Mouse (Mus musculus) megakaryocyte, embryonic 14.5 days (primary cell): ENCODE data around the gene Ift172. TPM values are rescaled to one million over a fixed set of nuclear protein-coding genes. Genes with fewer than 3 reads are reported as not detected.

Source experiments
- H3K27me3 ChIP-seq: replicated peaks from 2 replicates; pipeline ENCODE3; 2012; ENCODE audit warnings: inconsistent platforms
- H3K36me3 ChIP-seq: replicated peaks from 2 replicates; pipeline ENCODE3; 2012; ENCODE audit warnings: low read length, inconsistent platforms, mixed read lengths
- H3K4me1 ChIP-seq: 2 replicates; pipeline ENCODE4 v1.6.1; 2012; ENCODE audit warnings: inconsistent platforms
- H3K4me3 ChIP-seq: replicated peaks from 2 replicates; pipeline ENCODE3; 2012; ENCODE audit warnings: moderate library complexity, mild to moderate bottlenecking, inconsistent platforms
- H3K9me3 ChIP-seq: 2 replicates; pipeline ENCODE4 v1.6.1; 2012; ENCODE audit warnings: inconsistent platforms
- FLI1 ChIP-seq: IDR thresholded peaks from 2 replicates; pipeline ENCODE4 v1.6.1; 2012; ENCODE audit warnings: low read length, inconsistent platforms, mixed read lengths
- GATA1 ChIP-seq: IDR thresholded peaks from 3 replicates; pipeline ENCODE4 v1.6.1; 2012; ENCODE audit warnings: mixed read lengths, low read length, inconsistent platforms, borderline replicate concordance
- polyA plus RNA-seq: library from polyadenylated mRNA; stranded (reverse); fragments of >175 nt; gene quantifications from 2 replicates; pipeline ENCODE4 v1.2.3, GENCODE M21; 2012; ENCODE audit warnings: low replicate concordance; ENCODE audit not compliant: insufficient read depth

The Ift172 gene
- polyA plus RNA-seq, 1 experiment = 19.3 TPM

DNA sequence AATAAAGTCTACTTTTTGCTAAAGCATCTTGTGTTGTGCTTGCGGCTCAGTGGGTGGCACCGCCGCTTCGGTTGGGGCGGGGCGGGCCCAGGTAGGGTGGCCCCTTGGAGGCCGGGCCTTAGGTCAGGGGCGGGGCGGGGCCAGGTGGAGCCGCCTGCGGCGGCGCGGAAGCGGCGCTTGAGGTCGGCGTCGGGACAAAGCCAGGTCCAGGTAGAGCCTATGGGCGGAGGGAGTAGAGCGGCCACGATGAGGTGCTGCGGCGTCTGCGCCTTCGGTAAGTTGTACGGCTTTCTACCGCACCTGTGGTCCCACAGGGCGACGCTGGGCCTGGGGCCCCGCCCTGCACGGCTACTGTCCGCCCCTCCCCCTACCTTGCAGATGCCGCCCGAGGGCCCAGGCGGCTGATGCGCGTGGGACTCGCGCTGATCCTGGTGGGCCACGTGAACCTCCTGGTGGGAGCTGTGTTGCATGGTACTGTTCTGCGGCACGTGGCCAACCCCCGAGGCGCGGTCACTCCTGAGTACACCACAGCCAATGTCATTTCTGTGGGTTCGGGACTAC, 39.3 kb downstream of the Ift172 start, which contains the start of gene Krtcap3:
Gene Krtcap3 (plus strand): TSS at position 151 of the 561 bp plus-strand sequence.
- Histone ChIP-seq H3K4me1 (peaks cover 39% of the 10 kb centered on the region), H3K27me3 (no peaks in the 10 kb centered on the region), H3K4me3 (peak within 1 kb of the TSS; percentile 10), H3K9me3 (no peaks in the 10 kb centered on the region), H3K36me3 (peaks cover 98% of the 10 kb centered on the region)
- TF ChIP-seq GATA1 (no peak), FLI1 (no peak)

DNA sequence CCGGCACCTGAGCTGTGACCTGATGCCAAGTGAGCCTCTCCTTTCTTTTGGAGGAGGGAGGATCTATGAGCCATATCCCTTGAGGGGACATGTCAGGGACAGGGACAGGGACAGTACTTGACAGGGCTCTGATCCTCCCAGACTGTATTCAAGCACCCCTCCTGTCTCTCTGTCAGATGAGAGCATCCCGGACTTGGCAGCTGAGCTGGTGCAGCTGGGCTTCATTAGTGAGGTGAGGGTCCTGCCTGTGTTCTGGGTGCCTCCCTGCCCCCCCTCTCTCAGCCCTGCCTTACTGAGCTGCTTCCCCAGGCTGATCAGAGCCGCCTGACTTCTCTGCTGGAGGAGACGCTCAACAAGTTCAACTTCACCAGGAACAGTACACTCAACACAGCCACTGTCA, 40.2 kb downstream of the Ift172 start:
- Histone ChIP-seq H3K4me1 (peaks cover 44% of the 10 kb centered on the region), H3K27me3 (no peaks in the 10 kb centered on the region), H3K9me3 (no peaks in the 10 kb centered on the region), H3K4me3 (no peak overlapping the region), H3K36me3 (peaks cover 99% of the 10 kb centered on the region)
- TF ChIP-seq FLI1 (no peak), GATA1 (no peak)

DNA sequence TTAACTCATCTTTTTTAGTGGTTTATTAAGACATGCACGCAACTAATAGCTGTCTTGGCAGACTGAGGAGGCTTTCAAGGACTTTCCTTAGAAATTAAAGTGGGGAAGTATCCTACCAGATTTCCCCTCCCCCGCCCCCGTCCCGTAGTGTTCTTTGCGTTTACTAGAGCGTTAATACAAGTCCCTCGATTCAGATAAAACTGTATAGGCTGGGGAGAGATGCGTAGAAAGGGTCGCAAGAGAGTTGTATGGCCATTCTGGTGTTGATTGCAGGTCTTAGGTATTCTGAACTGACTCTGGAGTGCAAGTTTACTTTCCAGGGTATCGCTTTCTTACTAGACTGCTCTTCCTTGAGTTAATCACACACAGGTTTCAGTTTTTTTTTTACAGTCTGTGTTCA, 48.7 kb downstream of the Ift172 start:
- TF ChIP-seq FLI1 (no peak), GATA1 (no peak)
- Histone ChIP-seq H3K4me1 (peaks cover 38% of the 10 kb centered on the region), H3K27me3 (peaks cover 1% of the 10 kb centered on the region), H3K4me3 (peak overlapping the region; percentile 95), H3K9me3 (peaks cover 2% of the 10 kb centered on the region), H3K36me3 (peaks cover 43% of the 10 kb centered on the region)

DNA sequence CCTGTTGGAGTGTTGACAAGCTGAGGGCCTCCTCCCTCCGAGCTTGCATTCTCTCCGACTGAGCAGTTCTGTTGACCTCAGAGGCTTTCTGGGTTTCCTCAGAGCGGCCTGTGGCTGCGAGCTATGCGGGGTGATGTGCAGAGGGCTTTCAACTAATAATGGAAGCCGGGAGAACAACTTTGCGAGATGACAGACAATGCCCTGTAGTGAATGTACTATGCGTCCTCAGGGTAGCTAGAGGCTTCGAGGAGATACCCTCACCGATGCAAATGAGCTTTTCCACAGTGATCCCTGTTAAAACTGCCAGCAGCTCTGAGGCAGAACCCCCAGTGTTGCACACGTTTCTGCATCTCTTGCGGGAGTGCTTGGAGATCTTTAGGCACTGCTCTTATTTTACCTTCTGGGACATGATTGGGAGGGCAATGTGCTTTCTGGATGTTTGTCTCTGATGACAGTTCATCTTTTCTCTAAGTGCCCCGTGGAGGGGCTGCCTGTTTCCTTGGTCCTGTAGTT, 49.3 kb downstream of the Ift172 start:
- H3K4me1 ChIP-seq = peaks cover 38% of the 10 kb centered on the region
- peaks cover 4% of the 10 kb centered on the region for H3K9me3 ChIP-seq
- peak overlapping the region; percentile 95 for H3K4me3 ChIP-seq
- TF ChIP-seq FLI1 = no peak
- no peak for TF ChIP-seq GATA1
- peaks cover 2% of the 10 kb centered on the region for H3K27me3 ChIP-seq
- peaks cover 37% of the 10 kb centered on the region for H3K36me3 ChIP-seq

GRCm38 (mm10) chr5:31240637-31241521, 50.0 kb downstream of the Ift172 start, which contains the start of the genes Nrbp1 and Gm9970:
Gene Nrbp1 (plus strand): TSS chr5:31240864.
Gene Gm9970 (minus strand): TSS chr5:31241232.
- H3K36me3 ChIP-seq = peaks cover 30% of the 10 kb centered on the region
- TF ChIP-seq GATA1 (no peak), FLI1 (no peak)

GRCm38 (mm10) chr5:31226641-31227040, 64.3 kb downstream of the Ift172 start:
- no peaks in the 10 kb centered on the region for H3K36me3 ChIP-seq
- peaks cover 14% of the 10 kb centered on the region for H3K4me1 ChIP-seq
- peaks cover 2% of the 10 kb centered on the region for H3K27me3 ChIP-seq
- no peak for TF ChIP-seq FLI1
- no peak for TF ChIP-seq GATA1
- H3K9me3 ChIP-seq = no peaks in the 10 kb centered on the region
- H3K4me3 ChIP-seq = no peak overlapping the region

More at GRCm38 (mm10) chr5:31240637-31241521, 50.0 kb downstream of the Ift172 start, which contains the start of the genes Nrbp1 and Gm9970:
- peaks cover 4% of the 10 kb centered on the region for H3K27me3 ChIP-seq
- H3K4me3 ChIP-seq = peak within 1 kb of the TSS; percentile 95
- peaks cover 33% of the 10 kb centered on the region for H3K4me1 ChIP-seq
- peaks cover 8% of the 10 kb centered on the region for H3K9me3 ChIP-seq

GRCm38 (mm10) chr5:31222696-31223095, 68.2 kb downstream of the Ift172 start:
- TF ChIP-seq GATA1 = no peak
- no peak for TF ChIP-seq FLI1
- Histone ChIP-seq H3K4me3 (no peak overlapping the region), H3K36me3 (no peaks in the 10 kb centered on the region), H3K27me3 (no peaks in the 10 kb centered on the region), H3K4me1 (peaks cover 17% of the 10 kb centered on the region), H3K9me3 (no peaks in the 10 kb centered on the region)

DNA sequence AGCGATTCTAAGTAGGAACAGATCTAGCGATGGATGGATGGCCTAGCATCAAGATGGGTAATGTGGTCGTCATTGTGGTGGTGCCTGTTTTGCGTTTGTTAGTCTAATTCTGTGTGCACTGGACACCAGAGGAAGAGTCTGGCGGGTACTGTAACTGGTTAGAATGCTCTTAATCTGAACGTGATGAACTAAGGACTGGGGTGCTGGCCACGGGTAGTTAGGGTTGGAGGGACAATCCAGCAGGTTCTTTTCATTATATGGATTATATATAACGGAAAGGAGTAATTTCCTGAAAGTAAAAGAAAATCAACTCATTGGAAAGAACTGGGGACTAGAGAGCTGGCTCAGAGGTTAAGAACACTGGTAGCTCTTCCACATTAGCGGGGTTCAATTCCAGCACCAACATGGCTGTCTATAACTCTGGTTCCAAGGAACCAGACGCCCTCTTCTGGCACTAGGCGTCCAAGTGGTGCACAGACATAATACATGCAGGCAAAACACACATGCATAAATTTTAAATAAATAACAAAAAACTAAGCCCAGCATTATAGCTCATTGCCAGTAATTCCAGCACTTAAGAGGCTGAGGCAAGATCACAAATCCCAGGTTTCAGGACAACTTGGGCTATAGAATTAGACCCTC, 69.5 kb downstream of the Ift172 start:
- Histone ChIP-seq H3K9me3 (no peaks in the 10 kb centered on the region), H3K36me3 (no peaks in the 10 kb centered on the region), H3K4me3 (peak overlapping the region; percentile 99), H3K27me3 (no peaks in the 10 kb centered on the region), H3K4me1 (peaks cover 23% of the 10 kb centered on the region)
- TF ChIP-seq GATA1 (no peak), FLI1 (no peak)

- no peaks in the 10 kb centered on the region for H3K27me3 ChIP-seq
- H3K4me3 ChIP-seq = peak within 1 kb of the TSS; percentile 99
- H3K9me3 ChIP-seq = no peaks in the 10 kb centered on the region
- H3K36me3 ChIP-seq = peaks cover 6% of the 10 kb centered on the region
- TF ChIP-seq GATA1 (no peak), FLI1 (0 out of 2 replicates have a peak, but pooled peaks have one; percentile 66)
- peaks cover 31% of the 10 kb centered on the region for H3K4me1 ChIP-seq
Measured at GRCm38 (mm10) chr5:31220448-31221303, 70.2 kb downstream of the Ift172 start, which contains the start of gene Ppm1g. Gene Ppm1g (minus strand): TSS chr5:31220687.
